Mouse (Mus musculus) limb, embryonic 11.5 days (tissue): ENCODE measurements at regions not wholly inside any gene's neighbourhood (a gene's known extent, or its start where the extent isn't known, plus 50 kb on each side); places are given as distances from the start of the nearest gene placed in this dataset.

ENCODE experiments used
- ATAC-seq: fragments of 200-750 bp; cut with Nextera tagmentation; 2 replicates; pipeline ENCODE4 v1.8.0; 2017; ENCODE audit warnings: low read depth; ENCODE audit not compliant: insufficient number of reproducible peaks, low FRiP score, low TSS enrichment
- DNase-seq: peaks from one replicate; pipeline ENCODE4 v3.0.0-alpha.2; 2015; ENCODE audit warnings: low spot score
- H3K27ac ChIP-seq: fragments of 300-500 bp; sonication (generic); replicated peaks from 2 replicates; pipeline ENCODE4 v1.5.1; 2014; ENCODE audit warnings: low read depth, mild to moderate bottlenecking, low read length
- H3K27me3 ChIP-seq: fragments of 300-500 bp; sonication (generic); 2 replicates; pipeline ENCODE4 v1.6.1; 2014; ENCODE audit warnings: mild to moderate bottlenecking, low read length, mixed read lengths; ENCODE audit not compliant: control insufficient read depth, insufficient read depth
- H3K36me3 ChIP-seq: fragments of 300-500 bp; sonication (generic); 2 replicates; pipeline ENCODE4 v1.6.1; 2014; ENCODE audit warnings: mild to moderate bottlenecking, low read length, moderate library complexity, mixed read lengths; ENCODE audit not compliant: control insufficient read depth, insufficient read depth
- H3K4me1 ChIP-seq: fragments of 300-500 bp; sonication (generic); 2 replicates; pipeline ENCODE4 v1.6.1; 2014; ENCODE audit warnings: low read length, mixed read lengths; ENCODE audit not compliant: control insufficient read depth, insufficient read depth
- H3K4me2 ChIP-seq: fragments of 300-500 bp; sonication (generic); 2 replicates; pipeline ENCODE4 v1.6.1; 2014; ENCODE audit warnings: low read depth, mild to moderate bottlenecking, moderate library complexity; ENCODE audit not compliant: severe bottlenecking
- H3K4me3 ChIP-seq: fragments of 300-500 bp; sonication (generic); 2 replicates; pipeline ENCODE4 v1.5.1; 2014; ENCODE audit warnings: low read depth, low read length
- H3K9ac ChIP-seq: fragments of 300-500 bp; sonication (generic); 2 replicates; pipeline ENCODE4 v1.6.1; 2014; ENCODE audit warnings: mild to moderate bottlenecking, low read length
- H3K9me3 ChIP-seq: fragments of 300-500 bp; sonication (generic); 2 replicates; pipeline ENCODE4 v1.6.1; 2016; ENCODE audit warnings: low read length; ENCODE audit not compliant: control insufficient read depth
- WGBS: fragments of 180-500 bp; shearing (Covaris S2); extraction: QIAGEN DNeasy Blood & Tissue Kit; methylation state at CpG from one replicate; pipeline ENCODE4 v1.1.7; 2014; 5-methylcytosine and 5-hydroxymethylcytosine counted together

- H3K4me2 ChIP-seq: no peak overlapping the region
- no peak overlapping the region for H3K9ac ChIP-seq
- H3K27me3 ChIP-seq: 0 out of 2 replicates have a peak, but pooled peaks cover 3% of the 10 kb centered on the region
- H3K9me3 ChIP-seq: no peaks in the 10 kb centered on the region
- no peak overlapping the region for H3K27ac ChIP-seq
- H3K4me1 ChIP-seq: peaks cover 30% of the 10 kb centered on the region
- DNase-seq: no peak
- H3K36me3 ChIP-seq: no peaks in the 10 kb centered on the region
- ATAC-seq: no peak
- WGBS: 79% methylated on average over 4 of the region's 4 CpGs
- no peak overlapping the region for H3K4me3 ChIP-seq
Measured at GRCm38 (mm10) chr6:100148751-100149457, 138.4 kb downstream of the Rybp start.

- ATAC-seq (no peak; the same call in 1 of the 2 replicates), DNase-seq (no peak)
- Histone ChIP-seq H3K4me1 (peaks cover 36% of the 10 kb centered on the region), H3K27ac (no peak overlapping the region), H3K4me2 (no peak overlapping the region), H3K9me3 (no peaks in the 10 kb centered on the region), H3K9ac (no peak overlapping the region), H3K4me3 (no peak overlapping the region), H3K36me3 (no peaks in the 10 kb centered on the region), H3K27me3 (no peaks in the 10 kb centered on the region)
- 20% methylated on average over 5 of the region's 5 CpGs for WGBS
Measured at GRCm38 (mm10) chr6:100146360-100146935, 140.8 kb downstream of the Rybp start.

GRCm38 (mm10) chr6:100145869-100146268 lies 141.4 kb downstream of the Rybp start:
- H3K4me3 ChIP-seq: no peak overlapping the region
- ATAC-seq (no peak), DNase-seq (no peak)
- WGBS: 51% methylated on average over 2 of the region's 2 CpGs
- no peak overlapping the region for H3K4me2 ChIP-seq
- no peak overlapping the region for H3K9ac ChIP-seq
- no peaks in the 10 kb centered on the region for H3K9me3 ChIP-seq
- H3K36me3 ChIP-seq: no peaks in the 10 kb centered on the region
- H3K27ac ChIP-seq: no peak overlapping the region
- H3K4me1 ChIP-seq: peaks cover 36% of the 10 kb centered on the region
- H3K27me3 ChIP-seq: no peaks in the 10 kb centered on the region

- Histone ChIP-seq H3K27ac (no peak overlapping the region), H3K4me3 (no peak overlapping the region), H3K9me3 (no peaks in the 10 kb centered on the region), H3K36me3 (no peaks in the 10 kb centered on the region), H3K27me3 (0 out of 2 replicates have a peak, but pooled peaks cover 2% of the 10 kb centered on the region), H3K9ac (no peak overlapping the region), H3K4me1 (peaks cover 36% of the 10 kb centered on the region), H3K4me2 (no peak overlapping the region)
- DNase-seq (peak; percentile 41), ATAC-seq (0 out of 2 replicates have a peak, but pooled peaks have one; percentile 22)
- WGBS: 17% methylated on average over 4 of the region's 4 CpGs
Measured at GRCm38 (mm10) chr6:100144544-100145287, 142.6 kb downstream of the Rybp start.

- H3K4me2 ChIP-seq: peak overlapping the region; percentile 30
- H3K27me3 ChIP-seq: 0 out of 2 replicates have a peak, but pooled peaks cover 2% of the 10 kb centered on the region
- H3K4me1 ChIP-seq: peaks cover 36% of the 10 kb centered on the region
- WGBS: 7% methylated on average over 16 of the region's 16 CpGs
- no peak overlapping the region for H3K9ac ChIP-seq
- no peak overlapping the region for H3K4me3 ChIP-seq
- DNase-seq: peak; percentile 68
- no peaks in the 10 kb centered on the region for H3K36me3 ChIP-seq
- H3K9me3 ChIP-seq: no peaks in the 10 kb centered on the region
- peak; percentile 33; the same call in 1 of the 2 replicates for ATAC-seq
- H3K27ac ChIP-seq: no peak overlapping the region
Measured at GRCm38 (mm10) chr6:100143586-100144301, 143.5 kb downstream of the Rybp start.

- Histone ChIP-seq H3K4me3 (no peak overlapping the region), H3K9ac (no peak overlapping the region), H3K4me2 (no peak overlapping the region), H3K36me3 (no peaks in the 10 kb centered on the region), H3K27ac (no peak overlapping the region), H3K9me3 (no peaks in the 10 kb centered on the region), H3K4me1 (peaks cover 26% of the 10 kb centered on the region), H3K27me3 (0 out of 2 replicates have a peak, but pooled peaks cover 2% of the 10 kb centered on the region)
- WGBS: 78% methylated on average over 5 of the region's 5 CpGs
- ATAC-seq (no peak), DNase-seq (no peak)
Measured at GRCm38 (mm10) chr6:100141225-100141624, 146.1 kb downstream of the Rybp start.

- DNase-seq: no peak
- Histone ChIP-seq H3K36me3 (no peaks in the 10 kb centered on the region), H3K9me3 (no peaks in the 10 kb centered on the region), H3K4me1 (peaks cover 21% of the 10 kb centered on the region), H3K4me2 (no peak overlapping the region), H3K27ac (no peak overlapping the region), H3K9ac (no peak overlapping the region), H3K27me3 (0 out of 2 replicates have a peak, but pooled peaks cover 2% of the 10 kb centered on the region), H3K4me3 (no peak overlapping the region)
- WGBS: 53% methylated on average over 6 of the region's 6 CpGs
- ATAC-seq: no peak
Measured at GRCm38 (mm10) chr6:100140581-100141114, 146.6 kb downstream of the Rybp start.

- H3K36me3 ChIP-seq: no peaks in the 10 kb centered on the region
- no peak for ATAC-seq
- no peak for DNase-seq
- H3K9ac ChIP-seq: no peak overlapping the region
- no peaks in the 10 kb centered on the region for H3K9me3 ChIP-seq
- 0 out of 2 replicates have a peak, but pooled peaks cover 2% of the 10 kb centered on the region for H3K27me3 ChIP-seq
- H3K27ac ChIP-seq: no peak overlapping the region
- H3K4me3 ChIP-seq: no peak overlapping the region
- peaks cover 15% of the 10 kb centered on the region for H3K4me1 ChIP-seq
- H3K4me2 ChIP-seq: no peak overlapping the region
- 57% methylated on average over 6 of the region's 6 CpGs for WGBS
Measured at GRCm38 (mm10) chr6:100139809-100140208, 147.5 kb downstream of the Rybp start.
